Mouse (Mus musculus) megakaryocyte progenitor cell, adult 5-6 weeks (primary cell): Measurements from ENCODE around the gene Rcor1. TPM values are rescaled to one million over a fixed set of nuclear protein-coding genes. Genes with fewer than 3 reads are reported as not detected.

ENCODE experiments used
- ATAC-seq: replicated peaks from 2 replicates; pipeline ENCODE4 v1.8.0; 2016; ENCODE audit warnings: mild to moderate bottlenecking, moderate TSS enrichment, inconsistent platforms; ENCODE audit not compliant: poor library complexity
- total RNA-seq, 2 experiments: library from RNA; stranded (forward) in 1 of 2; stranded (reverse) in 1 of 2; fragments of 157-497, 149-512 nt in 1 of 2; fragments of 200-1000 nt in 1 of 2; gene quantifications; 2 replicates each; pipeline versions ENCODE4 v1.2.3 to v1.2.4; 2015 to 2017

The Rcor1 gene
- total RNA-seq (2015) (53.7 and 59.9 TPM in 2 replicates), total RNA-seq (2017) (41.1 and 43.2 TPM in 2 replicates)

DNA sequence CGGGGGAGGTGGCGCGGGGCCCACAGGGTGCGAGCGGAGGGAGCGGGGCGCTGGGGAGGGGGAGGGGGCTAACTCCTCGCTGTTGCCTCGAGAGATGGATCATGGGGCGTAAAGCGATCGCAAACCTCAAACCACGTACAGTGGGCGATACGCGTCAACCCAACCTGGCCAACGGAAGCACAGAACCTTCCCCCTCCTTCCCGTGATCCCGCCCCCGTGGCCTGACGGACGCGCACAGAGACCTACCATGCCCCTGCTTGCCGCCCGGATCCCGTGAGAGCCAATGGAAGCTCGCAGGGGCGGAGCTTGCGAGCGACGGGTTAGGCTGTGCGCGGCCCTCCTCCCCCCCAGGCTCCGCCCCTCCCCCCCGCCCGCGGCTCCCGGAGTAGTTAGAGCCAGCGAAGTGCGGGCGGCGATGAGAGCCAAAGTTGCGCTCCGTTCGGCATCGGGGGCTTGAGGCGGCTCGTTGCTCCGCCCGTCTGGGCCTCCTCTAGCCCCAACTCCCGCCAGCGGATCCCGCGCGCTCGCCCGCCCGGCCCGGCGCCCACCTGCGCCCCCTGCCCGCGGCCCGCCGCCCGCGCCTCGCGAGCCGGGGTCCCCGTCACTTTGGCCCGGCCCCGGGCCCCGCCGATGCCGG, at the start of gene Rcor1:
TSS of gene Rcor1 (plus strand) at position 376 of the 637 bp plus-strand sequence.
- ATAC-seq = peak; percentile 86

DNA sequence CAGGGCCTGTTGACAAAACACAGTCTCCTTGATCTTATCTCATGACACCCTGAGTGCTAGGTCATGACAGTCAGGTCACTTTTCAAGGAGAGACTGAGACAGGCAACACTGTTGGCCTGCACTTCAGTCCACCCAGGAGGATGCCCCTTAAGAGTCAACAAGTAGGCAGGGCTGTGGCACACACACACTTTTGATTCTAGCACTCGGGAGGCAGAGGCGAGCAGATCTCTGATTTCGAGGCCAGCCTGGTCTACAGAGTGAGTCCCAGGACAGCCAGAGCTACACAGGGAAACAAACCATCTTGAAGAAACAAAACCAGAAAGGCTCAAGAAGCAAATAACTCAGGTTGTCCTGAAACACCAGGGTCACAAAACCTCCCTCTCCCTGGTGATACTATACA, 49.7 kb upstream of the Rcor1 start:
- no peak for ATAC-seq

DNA sequence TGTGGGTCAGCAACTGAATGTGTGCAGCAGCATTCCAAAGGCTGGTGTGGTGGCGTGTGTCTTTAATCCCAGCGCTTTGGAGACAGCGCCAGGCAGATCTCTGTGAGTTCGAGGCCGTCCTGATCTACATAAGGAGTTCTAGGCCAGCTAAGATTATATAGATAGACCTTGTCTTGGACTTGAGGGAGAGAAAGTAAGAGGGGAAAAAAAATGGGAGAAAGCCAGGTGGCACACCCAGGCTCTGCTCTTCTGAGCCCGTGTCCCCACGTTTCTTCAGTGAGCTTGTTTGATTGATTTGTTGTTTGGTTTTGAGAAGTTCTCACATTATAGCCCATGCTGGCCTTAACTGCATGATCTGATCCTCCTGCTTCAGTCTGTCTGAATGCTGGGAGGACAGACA, 48.7 kb upstream of the Rcor1 start:
- no peak for ATAC-seq

DNA sequence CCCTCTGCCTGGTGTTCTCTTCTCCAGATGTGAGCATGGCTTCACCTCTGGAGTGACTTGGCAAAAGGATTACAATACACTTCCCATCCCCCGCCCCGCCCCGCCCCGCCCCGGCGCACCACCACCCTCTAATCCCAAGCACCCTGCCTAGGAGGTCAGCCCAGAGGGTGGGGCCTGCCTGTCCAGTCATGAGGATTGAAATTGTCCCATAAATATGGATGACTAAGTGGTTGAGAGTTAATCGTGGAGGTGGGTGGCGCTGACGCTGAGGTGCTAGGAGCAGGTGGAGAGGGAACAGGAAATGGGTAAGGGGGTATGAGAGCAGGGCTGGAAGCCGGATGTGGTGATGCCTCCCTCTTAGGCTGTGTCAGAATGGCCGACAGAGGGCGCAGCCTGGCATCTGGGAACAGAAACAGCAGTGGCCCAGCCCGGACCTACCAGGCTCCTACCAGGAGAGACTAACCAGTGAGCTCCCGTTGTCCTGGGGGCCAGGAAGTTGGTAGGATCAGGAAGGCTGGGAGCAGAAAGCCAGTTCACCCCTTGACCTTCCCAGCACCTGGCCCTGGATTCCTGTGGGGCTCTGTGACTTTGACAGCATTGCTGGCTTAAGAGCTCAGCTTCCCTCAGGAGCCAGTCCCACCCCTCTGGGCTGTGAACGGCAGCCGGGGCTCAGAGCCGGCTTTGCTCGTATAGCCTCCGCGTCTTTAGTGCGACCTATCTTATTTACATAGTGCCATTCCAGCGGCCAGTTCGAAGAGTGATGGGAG, 47.6 kb upstream of the Rcor1 start:
- peak; percentile 85 for ATAC-seq

DNA sequence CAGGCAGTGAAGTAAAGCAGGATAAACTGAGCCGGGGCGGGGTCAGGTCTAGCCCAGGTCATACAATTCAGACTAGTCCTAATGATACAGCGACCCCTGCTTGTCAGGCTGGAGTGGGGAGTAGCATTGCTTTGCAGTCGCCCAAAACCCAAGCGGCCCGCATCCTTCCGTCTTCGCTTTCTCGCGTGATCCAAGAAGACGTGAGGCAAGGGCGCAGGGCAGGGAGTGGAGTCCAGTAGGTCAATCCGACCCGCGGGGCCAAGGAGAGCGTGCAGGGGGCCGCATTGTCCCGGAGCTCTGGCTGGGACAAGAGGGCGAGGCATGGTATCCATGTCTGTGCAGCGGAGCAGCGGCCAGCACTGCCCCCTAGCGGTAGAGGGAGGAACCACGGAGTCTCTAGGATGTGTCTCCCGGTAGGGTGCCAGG, 47.0 kb upstream of the Rcor1 start:
- ATAC-seq = peak; percentile 84

DNA sequence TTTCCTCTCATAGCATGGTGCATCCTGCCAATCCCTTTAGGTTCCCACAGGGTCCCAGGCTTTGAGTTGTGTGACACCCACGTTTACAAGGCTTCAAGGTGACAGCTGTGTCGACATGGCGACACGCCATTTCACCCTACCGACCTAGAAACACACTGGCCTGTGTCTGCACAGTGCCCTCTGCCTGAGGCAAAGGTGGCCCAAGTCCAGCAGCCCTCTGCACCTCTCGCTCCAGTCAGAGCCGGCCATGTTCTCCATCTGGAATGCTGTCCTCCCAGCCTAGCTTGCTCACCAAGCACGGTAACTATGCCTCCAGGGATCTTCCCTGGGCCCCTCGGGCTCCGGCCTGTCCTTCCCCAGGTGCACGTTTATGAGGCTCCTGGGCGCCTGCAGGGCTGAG, 46.4 kb upstream of the Rcor1 start:
- no peak for ATAC-seq

DNA sequence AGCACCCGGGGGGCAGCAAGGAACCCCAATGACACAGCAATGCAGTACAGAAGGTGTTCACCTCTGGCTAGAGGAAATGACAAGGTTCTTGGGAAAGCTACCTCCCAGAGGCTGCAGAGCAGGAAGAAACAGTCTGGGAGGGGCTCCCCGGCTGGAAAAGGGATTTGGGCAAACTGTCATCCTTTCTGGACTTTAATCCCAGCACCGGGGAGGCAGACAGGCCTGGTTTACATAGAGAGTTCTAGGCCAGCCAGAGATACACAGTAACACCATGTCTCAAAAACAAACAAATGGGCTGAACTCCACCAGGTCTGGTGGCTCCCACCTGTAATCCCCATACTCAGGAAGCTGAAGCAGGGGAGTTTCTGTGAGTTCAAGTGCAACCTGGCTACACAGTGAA, 45.9 kb upstream of the Rcor1 start:
- no peak for ATAC-seq

DNA sequence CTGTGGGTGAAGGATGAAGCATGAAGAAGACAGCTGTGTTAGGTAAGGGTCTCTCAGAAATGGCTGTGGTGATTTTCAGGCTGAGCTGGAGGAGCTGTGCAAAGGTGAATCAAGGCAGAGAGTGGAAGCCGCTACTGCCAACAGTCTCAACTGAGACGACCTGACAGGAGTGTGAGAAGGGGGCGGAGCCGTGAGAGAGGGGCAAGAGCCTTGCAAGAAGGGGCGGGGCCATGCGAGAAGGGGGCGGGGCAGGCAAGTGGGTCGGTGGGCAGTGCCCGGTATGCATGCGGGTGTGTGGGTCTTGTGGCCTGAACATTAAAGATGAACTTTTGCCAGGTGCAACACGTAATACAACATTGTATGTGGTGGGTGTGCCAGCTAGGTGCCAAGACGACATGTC, 44.5 kb upstream of the Rcor1 start:
- no peak for ATAC-seq

DNA sequence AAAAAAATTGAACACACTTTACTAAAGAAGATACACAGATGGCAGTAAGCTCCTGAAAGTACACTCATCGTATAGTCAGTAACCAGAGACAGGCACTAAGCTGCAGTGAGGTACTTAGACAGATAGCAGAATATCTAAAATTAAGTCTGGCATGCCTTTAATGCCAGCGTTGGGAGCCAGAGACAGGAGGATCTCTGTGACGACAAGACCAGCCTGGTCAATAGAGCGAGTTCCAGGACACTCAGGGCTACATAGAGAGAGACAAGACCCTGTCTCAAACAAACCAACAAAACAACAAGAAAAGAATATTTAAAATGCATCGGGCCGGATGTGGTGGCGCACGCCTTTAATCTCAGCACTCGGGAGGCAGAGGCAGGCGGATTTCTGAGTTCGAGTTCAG, 41.1 kb upstream of the Rcor1 start:
- no peak for ATAC-seq

DNA sequence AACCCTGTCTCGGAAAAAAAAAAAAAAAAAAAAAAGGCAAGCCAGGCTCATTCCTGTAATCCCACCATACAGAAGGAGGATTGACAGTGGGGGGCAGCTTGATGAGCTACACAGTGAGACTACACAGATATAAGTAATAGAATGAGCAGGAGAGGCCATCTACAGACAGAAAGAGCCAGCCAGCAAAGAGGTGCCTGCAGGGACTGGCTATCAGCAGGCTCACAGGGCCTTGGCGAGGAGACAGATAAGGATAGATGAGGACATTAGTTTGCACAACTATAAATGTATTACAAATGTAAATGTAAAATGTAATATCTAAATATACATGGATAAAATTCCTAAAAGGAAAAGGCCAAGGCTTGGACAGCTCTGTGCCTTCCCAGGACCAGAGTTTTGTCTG, 39.3 kb upstream of the Rcor1 start:
- peak; percentile 76 for ATAC-seq

DNA sequence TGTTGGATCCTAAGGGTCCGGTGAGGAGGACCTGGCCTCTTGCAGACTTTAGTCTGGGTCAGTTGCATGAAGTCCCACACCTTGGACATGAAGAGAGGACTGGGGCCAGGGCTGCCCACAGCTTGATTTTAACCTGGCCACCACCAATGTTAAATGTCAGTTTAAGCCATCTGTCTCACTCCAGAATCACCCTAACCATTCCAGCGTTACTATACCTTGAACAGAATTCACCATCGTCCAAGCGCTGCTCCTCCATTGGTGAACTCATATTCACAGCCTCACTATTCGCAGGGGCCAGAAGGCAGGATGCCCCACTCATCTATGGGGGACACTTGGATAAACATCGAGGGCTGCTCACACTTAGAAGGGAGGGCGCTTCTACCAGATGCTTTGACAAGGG, 38.2 kb upstream of the Rcor1 start:
- ATAC-seq = no peak

DNA sequence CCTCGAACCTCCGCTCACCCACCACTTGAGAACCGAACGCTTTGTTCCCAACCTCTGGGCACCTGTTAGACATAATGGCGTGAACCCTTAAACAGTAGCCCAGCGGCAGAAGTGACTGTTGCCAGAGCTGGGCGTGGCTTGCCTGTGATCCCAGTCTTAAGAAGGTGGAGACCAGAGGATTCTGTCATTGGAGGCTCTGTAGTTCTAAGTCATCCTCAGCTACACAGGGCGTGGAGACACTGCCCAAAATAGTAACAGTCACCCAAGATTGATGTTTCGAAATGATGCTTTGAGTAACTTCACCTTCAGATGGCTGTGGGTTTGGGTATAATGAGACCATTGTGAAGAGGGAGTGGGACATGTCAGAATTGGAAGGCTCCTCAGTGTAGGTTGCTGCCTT, 35.0 kb upstream of the Rcor1 start:
- peak; percentile 43 for ATAC-seq

DNA sequence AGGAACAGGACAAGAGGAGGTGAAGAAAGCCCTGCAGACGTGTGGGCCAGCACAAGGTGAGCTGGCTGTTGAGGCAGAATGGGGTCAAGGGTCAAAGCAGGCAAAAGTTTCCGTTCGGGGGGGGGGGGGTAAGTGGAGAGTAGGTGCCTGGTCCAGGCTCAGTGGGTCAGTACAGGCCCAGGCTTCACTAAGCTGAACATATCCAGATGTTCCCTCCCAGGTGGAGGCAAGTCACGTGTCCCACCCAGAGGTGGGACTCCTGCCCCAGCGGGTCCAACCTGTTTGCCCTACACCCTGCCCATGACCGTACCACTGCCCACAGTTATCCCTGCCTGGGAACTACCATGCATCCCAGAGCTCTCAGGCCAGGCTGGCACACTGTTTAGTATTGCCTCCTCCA, 33.3 kb upstream of the Rcor1 start:
- ATAC-seq = no peak

DNA sequence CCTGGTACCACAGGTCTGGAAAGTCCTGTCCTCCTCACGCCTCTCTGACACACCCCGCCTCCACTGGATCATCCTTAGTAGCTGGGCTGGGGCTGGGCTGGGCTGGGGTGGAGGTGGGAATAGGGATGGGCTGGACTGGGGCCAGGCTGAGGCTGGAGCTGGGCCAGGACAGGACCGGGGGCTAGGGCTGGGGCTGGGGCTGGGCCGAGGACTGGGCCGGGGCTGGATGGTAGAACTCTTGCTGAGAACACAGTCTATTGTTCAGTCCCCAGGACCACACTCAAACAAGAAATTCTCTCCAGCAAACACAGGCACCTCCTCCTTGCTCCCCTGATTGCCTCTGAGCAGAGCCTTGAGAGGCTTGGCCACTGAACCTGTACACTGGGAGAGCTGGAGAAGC, 32.8 kb upstream of the Rcor1 start:
- ATAC-seq = no peak

DNA sequence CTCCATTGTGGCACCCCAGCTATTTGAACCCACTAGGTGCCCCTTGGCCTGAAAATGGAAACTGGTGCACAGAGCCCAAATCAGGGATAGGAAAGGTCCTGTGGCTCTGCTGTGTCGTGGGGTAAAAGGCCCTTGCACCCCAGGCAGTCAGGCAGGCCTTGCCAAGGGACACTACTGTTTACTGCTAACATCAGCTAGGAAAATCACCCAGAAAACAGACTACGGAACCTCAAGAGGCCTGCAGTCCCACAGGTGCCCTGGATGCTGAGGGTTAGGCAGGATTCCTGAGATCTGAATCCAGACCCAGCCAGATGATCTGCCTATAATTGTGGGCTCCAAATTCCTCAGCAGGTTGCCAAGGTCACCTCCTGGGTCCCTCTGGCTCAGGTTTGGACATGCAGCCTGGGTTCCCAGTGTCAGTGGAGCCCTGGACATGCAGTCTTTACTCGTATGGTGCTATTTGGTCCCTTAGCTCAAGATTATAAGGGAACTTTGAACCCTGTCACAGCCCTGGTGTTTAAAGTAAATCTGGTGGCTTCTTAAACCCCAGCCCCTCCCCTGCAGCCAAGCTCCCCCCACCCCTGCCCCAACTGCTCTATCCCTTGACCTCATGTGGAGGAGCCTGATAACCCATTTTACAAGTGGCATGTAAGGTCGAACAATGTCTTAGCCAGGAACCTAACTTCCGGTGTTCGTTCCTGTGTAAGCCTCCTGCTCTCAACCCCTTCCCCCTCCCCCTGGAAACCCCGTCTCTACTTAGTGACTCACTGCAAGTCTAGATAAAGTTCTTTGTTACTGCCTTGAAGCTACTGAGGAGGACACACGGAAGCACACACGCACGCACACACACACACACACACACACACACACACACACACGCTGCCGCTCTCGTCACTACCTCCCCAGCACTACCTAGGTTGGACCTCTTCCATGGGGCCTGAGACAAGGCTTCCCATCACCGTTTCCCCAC, 31.7 kb upstream of the Rcor1 start:
- peak; percentile 81 for ATAC-seq

DNA sequence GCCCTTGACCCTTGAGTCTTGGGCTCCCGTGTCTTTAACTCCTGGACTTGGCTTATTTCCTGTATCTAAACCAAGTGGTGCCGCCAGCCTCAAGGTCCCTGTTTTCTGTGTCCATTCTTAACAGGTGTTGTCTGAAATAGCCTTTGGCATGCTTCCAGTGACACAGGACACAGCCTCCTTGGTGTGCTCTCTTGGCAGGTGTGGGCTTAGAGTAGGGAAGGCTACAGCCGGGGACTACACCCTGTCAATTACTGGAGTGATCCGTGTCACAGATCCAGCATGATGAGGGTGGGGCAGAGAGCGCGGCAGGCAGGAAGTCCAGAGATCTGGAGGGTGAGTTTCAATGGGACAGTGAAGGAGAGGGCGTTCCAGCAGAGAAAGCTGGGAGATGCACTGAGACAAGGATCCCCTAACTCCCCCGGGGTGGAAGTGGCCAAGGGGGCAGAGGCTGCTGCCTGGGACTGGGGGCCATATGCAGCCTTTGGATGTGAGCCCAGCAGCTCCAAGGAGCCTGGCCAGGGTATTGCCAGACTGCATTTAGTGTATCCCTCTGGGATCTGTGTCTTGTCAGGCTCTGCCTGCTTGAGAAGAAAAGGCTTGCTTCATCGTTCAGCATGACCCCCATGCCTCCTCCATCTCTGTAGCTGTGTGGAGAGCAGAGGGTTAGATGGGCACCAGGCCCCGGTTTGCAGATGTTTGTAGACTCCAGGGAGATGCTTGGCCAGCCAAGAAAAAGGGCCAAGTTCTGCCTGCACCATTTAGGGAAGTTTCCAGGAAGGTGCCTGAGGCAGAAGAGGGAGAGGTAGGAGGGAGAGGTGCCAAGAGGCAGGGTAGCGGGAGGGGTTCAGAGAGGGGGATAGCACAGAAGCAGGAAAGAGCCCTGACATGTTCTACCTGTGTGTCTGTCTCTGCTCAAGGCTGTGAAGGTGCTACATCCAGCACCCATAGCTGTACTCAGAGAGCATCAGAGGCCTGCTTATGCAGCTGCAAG, 30.4 kb upstream of the Rcor1 start:
- no peak for ATAC-seq

DNA sequence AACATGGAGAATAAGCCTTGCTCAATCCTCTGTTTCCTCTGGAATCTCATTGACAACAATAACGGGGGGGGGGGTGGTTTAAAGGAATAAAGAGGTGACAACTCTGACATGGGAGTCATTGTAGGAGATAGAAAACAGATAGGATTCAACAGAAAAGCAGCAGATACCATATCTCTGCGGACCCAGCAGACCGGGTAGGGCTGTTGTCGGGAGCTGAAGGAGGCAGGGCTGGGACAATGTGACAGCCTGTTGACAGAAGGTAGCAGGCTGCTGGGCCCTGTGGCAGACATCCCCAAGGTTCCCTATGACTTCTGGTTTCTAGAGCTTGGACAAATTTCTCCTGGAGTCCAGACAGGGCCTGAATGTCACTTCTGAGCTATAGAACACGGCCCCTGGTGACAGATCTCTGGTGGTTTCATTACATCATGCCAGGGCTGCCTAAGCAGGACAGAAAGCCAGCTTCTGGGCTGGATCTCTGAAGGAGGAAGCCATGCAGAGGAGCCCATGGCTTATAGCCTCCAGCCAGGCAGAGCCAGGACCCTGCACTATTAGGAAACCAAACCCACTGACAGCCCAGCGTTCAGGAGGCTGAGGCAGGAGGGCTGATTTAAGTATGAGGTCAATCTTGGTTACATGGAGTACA, 29.4 kb upstream of the Rcor1 start:
- ATAC-seq = peak; percentile 24

DNA sequence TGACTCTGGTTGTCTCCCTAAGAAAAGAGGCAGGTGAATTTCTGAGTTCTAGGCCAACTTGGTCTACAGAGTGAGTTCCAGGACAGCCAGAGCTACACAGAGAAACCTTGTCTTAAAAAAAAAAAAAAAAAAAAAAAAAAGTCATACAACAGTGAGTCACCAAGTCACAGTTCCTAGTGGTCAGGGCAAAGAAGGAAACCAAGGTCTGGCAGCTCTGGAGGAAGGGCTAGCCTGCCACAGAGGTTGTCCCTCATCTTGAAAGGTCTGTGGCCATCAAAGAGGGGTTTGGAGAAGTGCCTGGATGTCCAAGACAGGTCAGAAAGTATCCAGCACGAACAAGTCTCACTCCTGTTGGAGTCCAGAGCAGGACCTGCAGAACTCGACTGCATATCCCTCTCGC, 22.3 kb upstream of the Rcor1 start:
- ATAC-seq = no peak; the same call in 1 of the 2 replicates

DNA sequence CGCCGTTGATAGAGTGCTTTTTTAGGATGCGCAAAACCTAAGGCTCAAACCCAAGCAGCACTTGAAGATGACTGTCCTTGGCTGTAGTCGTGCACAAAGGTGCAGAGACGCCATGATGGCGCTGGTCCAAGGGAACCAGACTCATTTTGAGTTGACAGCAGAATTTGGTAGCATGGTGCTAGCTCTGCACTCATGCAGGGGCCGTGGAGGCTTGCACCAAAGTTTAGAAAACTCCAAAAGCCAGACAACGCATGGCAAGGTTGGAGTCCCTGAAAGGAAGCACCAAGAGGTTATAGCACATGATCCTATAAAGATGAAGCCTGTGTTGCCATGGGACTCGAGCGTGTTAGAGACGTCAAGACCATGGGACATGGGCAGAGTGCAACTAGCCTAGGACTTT, 21.1 kb upstream of the Rcor1 start:
- ATAC-seq = no peak

DNA sequence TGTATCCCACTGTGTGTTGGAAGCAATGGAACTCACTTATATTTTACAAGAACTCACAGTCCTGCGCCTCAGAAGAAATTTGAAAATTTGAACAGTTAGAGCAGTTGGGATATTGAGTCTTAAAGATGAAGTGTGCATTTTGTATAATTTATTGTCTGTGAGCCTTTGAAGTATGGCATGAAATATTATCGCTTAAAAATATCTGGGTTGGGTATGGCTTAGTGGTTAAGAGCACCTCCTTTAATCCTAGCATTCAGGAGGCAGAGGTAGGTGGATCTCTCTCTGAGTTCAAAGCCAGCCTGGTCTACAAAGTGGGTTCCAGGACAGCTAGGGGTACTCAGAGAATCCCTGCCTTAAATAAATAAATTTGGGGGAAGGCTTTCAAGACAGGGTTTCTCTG, 20.1 kb upstream of the Rcor1 start:
- ATAC-seq = no peak
